Mouse (Mus musculus) forebrain, embryonic 14.5 days (tissue): ENCODE results near the gene Ttc12. TPM values are rescaled to one million over a fixed set of nuclear protein-coding genes. Genes with fewer than 3 reads are reported as not detected.

Experiments used
- ATAC-seq: fragments of 200-750 bp; cut with Nextera tagmentation; 2 replicates; pipeline ENCODE4 v1.8.0; 2017; ENCODE audit warnings: mild to moderate bottlenecking, moderate library complexity
- DNase-seq: peaks from one replicate; pipeline ENCODE4 v3.0.0-alpha.2; 2015; ENCODE audit warnings: low spot score
- H3K27ac ChIP-seq: fragments of 300-500 bp; sonication (generic); 2 replicates; pipeline ENCODE4 v1.5.1; 2014; ENCODE audit warnings: low read depth, mild to moderate bottlenecking, control low read depth, low read length, moderate library complexity
- H3K27me3 ChIP-seq: fragments of 300-500 bp; sonication (generic); replicated peaks from 2 replicates; pipeline ENCODE4 v1.6.1; 2014; ENCODE audit warnings: low read length, control low read depth, mixed read lengths; ENCODE audit not compliant: control insufficient read depth, insufficient read depth
- H3K36me3 ChIP-seq: fragments of 300-500 bp; sonication (generic); 2 replicates; pipeline ENCODE4 v1.6.1; 2014; ENCODE audit warnings: low read length, control low read depth; ENCODE audit not compliant: control insufficient read depth, insufficient read depth
- H3K4me1 ChIP-seq: fragments of 300-500 bp; sonication (generic); 2 replicates; pipeline ENCODE4 v1.6.1; 2014; ENCODE audit warnings: antibody characterized with exemption, low read length, control low read depth; ENCODE audit not compliant: control insufficient read depth, insufficient read depth
- H3K4me2 ChIP-seq: fragments of 300-500 bp; sonication (generic); 2 replicates; pipeline ENCODE4 v1.6.1; 2014; ENCODE audit warnings: mild to moderate bottlenecking, control low read depth, low read length
- H3K4me3 ChIP-seq: fragments of 300-500 bp; sonication (generic); 2 replicates; pipeline ENCODE4 v1.5.1; 2014; ENCODE audit warnings: low read depth, low read length, control low read depth
- H3K9ac ChIP-seq: fragments of 300-500 bp; sonication (generic); 2 replicates; pipeline ENCODE4 v1.6.1; 2014; ENCODE audit warnings: mild to moderate bottlenecking, low read length, control low read depth, moderate library complexity
- H3K9me3 ChIP-seq: fragments of 300-500 bp; sonication (generic); replicated peaks from 2 replicates; pipeline ENCODE4 v1.6.1; 2016; ENCODE audit warnings: low read length, control low read depth, mixed read lengths; ENCODE audit not compliant: control insufficient read depth
- WGBS: fragments of 180-500 bp; shearing (Covaris S2); extraction: QIAGEN DNeasy Blood & Tissue Kit; methylation state at CpG from one replicate; pipeline ENCODE4 v1.1.7; 2014; 5-methylcytosine and 5-hydroxymethylcytosine counted together
- polyA plus RNA-seq: library from polyadenylated mRNA; unstranded; fragments of >200 nt; fragmentation: Nextera tagmentation; extraction: Ambion mirVana; gene quantifications from 2 replicates; pipeline ENCODE4 v1.2.1, GENCODE M21; 2014

The Ttc12 gene
- 0.98 and 1.0 TPM in 2 replicates for polyA plus RNA-seq

- peak; percentile 71 for DNase-seq
- H3K4me1 ChIP-seq = peaks cover 6% of the 10 kb centered on the region
- H3K27me3 ChIP-seq = no peaks in the 10 kb centered on the region
- no peak within 1 kb of the TSS for H3K27ac ChIP-seq
- peak within 1 kb of the TSS; percentile 83 for H3K4me2 ChIP-seq
- no peaks in the 10 kb centered on the region for H3K9me3 ChIP-seq
- ATAC-seq = peak; percentile 83
- 0% methylated on average over 18 of the region's 18 CpGs for whole genome bisulfite sequencing
- H3K36me3 ChIP-seq = no peaks in the 10 kb centered on the region
- peak within 1 kb of the TSS; percentile 51 for H3K9ac ChIP-seq
- H3K4me3 ChIP-seq = peak within 1 kb of the TSS; percentile 39
Observed at GRCm38 (mm10) chr9:49485892-49486311, at the start of gene Ttc12. Gene Ttc12 (minus strand): TSS chr9:49486225.

GRCm38 (mm10) chr9:49534958-49535357, 48.9 kb upstream of the Ttc12 start:
- Histone ChIP-seq H3K9me3 (no peaks in the 10 kb centered on the region), H3K27me3 (no peaks in the 10 kb centered on the region), H3K36me3 (peaks cover 15% of the 10 kb centered on the region; the same call in 1 of the 2 replicates), H3K4me1 (peaks cover 13% of the 10 kb centered on the region), H3K9ac (no peak overlapping the region), H3K4me2 (no peak overlapping the region), H3K27ac (no peak overlapping the region), H3K4me3 (no peak overlapping the region)
- WGBS = 56% methylated on average over 4 of the region's 4 CpGs
- ATAC-seq (no peak), DNase-seq (no peak)

- H3K4me1 ChIP-seq = peaks cover 13% of the 10 kb centered on the region
- peak; percentile 74 for ATAC-seq
- H3K36me3 ChIP-seq = peaks cover 15% of the 10 kb centered on the region; the same call in 1 of the 2 replicates
- H3K4me3 ChIP-seq = no peak overlapping the region
- H3K9ac ChIP-seq = no peak overlapping the region
- 9% methylated on average over 8 of the region's 8 CpGs for WGBS
- peak overlapping the region; percentile 49; the same call in 1 of the 2 replicates for H3K27ac ChIP-seq
- peak; percentile 64 for DNase-seq
- H3K27me3 ChIP-seq = no peaks in the 10 kb centered on the region
- no peak overlapping the region for H3K4me2 ChIP-seq
- no peaks in the 10 kb centered on the region for H3K9me3 ChIP-seq
Observed at GRCm38 (mm10) chr9:49533912-49534491, 48.0 kb upstream of the Ttc12 start.

- H3K4me2 ChIP-seq = no peak overlapping the region
- H3K27ac ChIP-seq = no peak overlapping the region
- H3K9me3 ChIP-seq = no peaks in the 10 kb centered on the region
- H3K4me1 ChIP-seq = peaks cover 13% of the 10 kb centered on the region
- WGBS = 83% methylated on average over 7 of the region's 7 CpGs
- H3K36me3 ChIP-seq = peaks cover 18% of the 10 kb centered on the region; the same call in 1 of the 2 replicates
- no peaks in the 10 kb centered on the region for H3K27me3 ChIP-seq
- no peak overlapping the region for H3K4me3 ChIP-seq
- DNase-seq = no peak
- ATAC-seq = no peak
- no peak overlapping the region for H3K9ac ChIP-seq
Observed at GRCm38 (mm10) chr9:49533455-49533854, 47.4 kb upstream of the Ttc12 start.

- ATAC-seq = no peak
- peaks cover 19% of the 10 kb centered on the region for H3K4me1 ChIP-seq
- peaks cover 18% of the 10 kb centered on the region; the same call in 1 of the 2 replicates for H3K36me3 ChIP-seq
- no peaks in the 10 kb centered on the region for H3K9me3 ChIP-seq
- no peaks in the 10 kb centered on the region for H3K27me3 ChIP-seq
- no peak overlapping the region for H3K9ac ChIP-seq
- WGBS = 86% methylated on average over 6 of the region's 6 CpGs
- DNase-seq = no peak
- H3K4me2 ChIP-seq = no peak overlapping the region
- no peak overlapping the region for H3K27ac ChIP-seq
- H3K4me3 ChIP-seq = no peak overlapping the region
Observed at GRCm38 (mm10) chr9:49531833-49532232, 45.8 kb upstream of the Ttc12 start.

GRCm38 (mm10) chr9:49531257-49531656, 45.2 kb upstream of the Ttc12 start:
- 63% methylated on average over 7 of the region's 7 CpGs for WGBS
- Histone ChIP-seq H3K9ac (no peak overlapping the region), H3K4me3 (no peak overlapping the region), H3K4me1 (peaks cover 19% of the 10 kb centered on the region), H3K9me3 (no peaks in the 10 kb centered on the region), H3K36me3 (peaks cover 18% of the 10 kb centered on the region; the same call in 1 of the 2 replicates), H3K27ac (no peak overlapping the region), H3K27me3 (no peaks in the 10 kb centered on the region), H3K4me2 (no peak overlapping the region)
- no peak for DNase-seq
- no peak for ATAC-seq

- H3K4me1 ChIP-seq = peaks cover 19% of the 10 kb centered on the region
- ATAC-seq (no peak), DNase-seq (no peak)
- no peaks in the 10 kb centered on the region for H3K27me3 ChIP-seq
- no peaks in the 10 kb centered on the region for H3K9me3 ChIP-seq
- H3K4me2 ChIP-seq = no peak overlapping the region
- WGBS = 70% methylated on average over 4 of the region's 4 CpGs
- H3K9ac ChIP-seq = no peak overlapping the region
- H3K27ac ChIP-seq = no peak overlapping the region
- H3K36me3 ChIP-seq = peaks cover 16% of the 10 kb centered on the region; the same call in 1 of the 2 replicates
- no peak overlapping the region for H3K4me3 ChIP-seq
Observed at GRCm38 (mm10) chr9:49530739-49531138, 44.7 kb upstream of the Ttc12 start.

- DNase-seq (no peak), ATAC-seq (no peak)
- Histone ChIP-seq H3K4me2 (no peak overlapping the region), H3K36me3 (peaks cover 16% of the 10 kb centered on the region; the same call in 1 of the 2 replicates), H3K4me3 (no peak overlapping the region), H3K27me3 (no peaks in the 10 kb centered on the region), H3K9me3 (no peaks in the 10 kb centered on the region), H3K27ac (no peak overlapping the region), H3K9ac (no peak overlapping the region), H3K4me1 (peaks cover 14% of the 10 kb centered on the region)
- 66% methylated on average over 8 of the region's 8 CpGs for WGBS
Observed at GRCm38 (mm10) chr9:49529366-49529959, 43.4 kb upstream of the Ttc12 start.

- H3K27ac ChIP-seq = no peak overlapping the region
- H3K4me1 ChIP-seq = peaks cover 10% of the 10 kb centered on the region
- WGBS = 52% methylated on average over 10 of the region's 10 CpGs
- H3K9me3 ChIP-seq = no peaks in the 10 kb centered on the region
- H3K27me3 ChIP-seq = no peaks in the 10 kb centered on the region
- H3K4me2 ChIP-seq = no peak overlapping the region
- H3K9ac ChIP-seq = no peak overlapping the region
- H3K4me3 ChIP-seq = no peak overlapping the region
- ATAC-seq (no peak; the same call in 1 of the 2 replicates), DNase-seq (peak; percentile 76)
- peaks cover 16% of the 10 kb centered on the region; the same call in 1 of the 2 replicates for H3K36me3 ChIP-seq
Observed at GRCm38 (mm10) chr9:49528943-49529342, 42.9 kb upstream of the Ttc12 start.
